Mouse (Mus musculus) hindbrain, embryonic 14.5 days (tissue): ENCODE data around the gene Selenom. TPM values are rescaled to one million over a fixed set of nuclear protein-coding genes. Genes with fewer than 3 reads are reported as not detected.
A peak's percentile ranks its signal among the peaks of the same experiment; 100 is the strongest.

ENCODE experiments used
- ATAC-seq: fragments of 200-750 bp; cut with Nextera tagmentation; 2 replicates; pipeline ENCODE4 v1.8.0; 2017; ENCODE audit warnings: moderate number of reproducible peaks, mild to moderate bottlenecking, moderate TSS enrichment, moderate library complexity; ENCODE audit not compliant: low FRiP score
- DNase-seq: peaks from one replicate; pipeline ENCODE4 v3.0.0-alpha.2; 2015; ENCODE audit warnings: low spot score
- H3K27ac ChIP-seq: fragments of 300-500 bp; sonication (generic); 2 replicates; pipeline ENCODE4 v1.5.1; 2014; ENCODE audit warnings: mild to moderate bottlenecking, moderate library complexity
- H3K27me3 ChIP-seq: fragments of 300-500 bp; sonication (generic); 2 replicates; pipeline ENCODE4 v1.6.1; 2014; ENCODE audit warnings: mild to moderate bottlenecking, low read length, mixed read lengths; ENCODE audit not compliant: control insufficient read depth, insufficient read depth
- H3K36me3 ChIP-seq: fragments of 300-500 bp; sonication (generic); replicated peaks from 2 replicates; pipeline ENCODE4 v1.6.1; 2014; ENCODE audit not compliant: control insufficient read depth, insufficient read depth
- H3K4me1 ChIP-seq: fragments of 300-500 bp; sonication (generic); replicated peaks from 2 replicates; pipeline ENCODE4 v1.6.1; 2014; ENCODE audit warnings: antibody characterized with exemption, low read length, mixed read lengths; ENCODE audit not compliant: control insufficient read depth, insufficient read depth
- H3K4me2 ChIP-seq: fragments of 300-500 bp; sonication (generic); replicated peaks from 2 replicates; pipeline ENCODE4 v1.6.1; 2014; ENCODE audit warnings: mild to moderate bottlenecking, moderate library complexity
- H3K4me3 ChIP-seq: fragments of 300-500 bp; sonication (generic); replicated peaks from 2 replicates; pipeline ENCODE4 v1.5.1; 2014; ENCODE audit warnings: mild to moderate bottlenecking, low read length
- H3K9ac ChIP-seq: fragments of 300-500 bp; sonication (generic); 2 replicates; pipeline ENCODE4 v1.6.1; 2014
- H3K9me3 ChIP-seq: fragments of 300-500 bp; sonication (generic); 2 replicates; pipeline ENCODE4 v1.6.1; 2016; ENCODE audit warnings: low read length; ENCODE audit not compliant: control insufficient read depth
- WGBS: fragments of 180-500 bp; shearing (Covaris S2); extraction: QIAGEN DNeasy Blood & Tissue Kit; methylation state at CpG from one replicate; pipeline ENCODE4 v1.1.7; 2014; 5-methylcytosine and 5-hydroxymethylcytosine counted together
- polyA plus RNA-seq: library from polyadenylated mRNA; unstranded; fragments of >200 nt; fragmentation: Nextera tagmentation; extraction: Ambion mirVana; gene quantifications from 2 replicates; pipeline ENCODE4 v1.2.1, GENCODE M21; 2014

Gene Selenom
- polyA plus RNA-seq = 105 and 122 TPM in 2 replicates

- peak within 1 kb of the TSS; percentile 82 for H3K4me2 ChIP-seq
- no peaks in the 10 kb centered on the region for H3K9me3 ChIP-seq
- DNase-seq (peak; percentile 89), ATAC-seq (peak; percentile 73)
- 0% methylated on average over 25 of the region's 26 CpGs for WGBS
- no peak within 1 kb of the TSS for H3K27ac ChIP-seq
- peaks cover 27% of the 10 kb centered on the region for H3K27me3 ChIP-seq
- H3K4me3 ChIP-seq = peak within 1 kb of the TSS; percentile 46
- H3K36me3 ChIP-seq = no peaks in the 10 kb centered on the region
- H3K4me1 ChIP-seq = peaks cover 24% of the 10 kb centered on the region
- H3K9ac ChIP-seq = peak within 1 kb of the TSS; percentile 61
Measured at GRCm38 (mm10) chr11:3514529-3515054, at the start of gene Selenom. Selenom (plus strand) TSS chr11:3514684.

- no peak overlapping the region for H3K4me2 ChIP-seq
- 32% methylated on average over 11 of the region's 11 CpGs for WGBS
- H3K27ac ChIP-seq = no peak overlapping the region
- no peaks in the 10 kb centered on the region for H3K36me3 ChIP-seq
- no peak for ATAC-seq
- H3K9ac ChIP-seq = no peak overlapping the region
- H3K9me3 ChIP-seq = no peaks in the 10 kb centered on the region
- no peak overlapping the region for H3K4me3 ChIP-seq
- H3K4me1 ChIP-seq = no peaks in the 10 kb centered on the region
- DNase-seq = no peak
- H3K27me3 ChIP-seq = no peaks in the 10 kb centered on the region
Measured at GRCm38 (mm10) chr11:3471448-3471850, 43.0 kb upstream of the Selenom start.

GRCm38 (mm10) chr11:3472484-3472883 is 42.0 kb upstream of the Selenom start:
- WGBS = 34% methylated on average over 1 of the region's 1 CpGs
- ATAC-seq = peak; percentile 80; the same call in 1 of the 2 replicates

GRCm38 (mm10) chr11:3474480-3475115 is 39.9 kb upstream of the Selenom start:
- Histone ChIP-seq H3K4me1 (no peaks in the 10 kb centered on the region), H3K27me3 (no peaks in the 10 kb centered on the region), H3K27ac (no peak overlapping the region), H3K4me3 (no peak overlapping the region), H3K9ac (no peak overlapping the region), H3K9me3 (no peaks in the 10 kb centered on the region), H3K36me3 (no peaks in the 10 kb centered on the region), H3K4me2 (no peak overlapping the region)
- 89% methylated on average over 7 of the region's 7 CpGs for WGBS
- ATAC-seq (no peak), DNase-seq (no peak)

More at GRCm38 (mm10) chr11:3472484-3472883, 42.0 kb upstream of the Selenom start:
- H3K9ac ChIP-seq = no peak overlapping the region
- no peaks in the 10 kb centered on the region for H3K27me3 ChIP-seq
- no peaks in the 10 kb centered on the region for H3K4me1 ChIP-seq
- no peak overlapping the region for H3K27ac ChIP-seq
- no peaks in the 10 kb centered on the region for H3K36me3 ChIP-seq
- no peaks in the 10 kb centered on the region for H3K9me3 ChIP-seq
- peak; percentile 91 for DNase-seq
- no peak overlapping the region for H3K4me2 ChIP-seq
- no peak overlapping the region for H3K4me3 ChIP-seq

- H3K9me3 ChIP-seq = no peaks in the 10 kb centered on the region
- no peak overlapping the region for H3K9ac ChIP-seq
- no peak for DNase-seq
- no peak for ATAC-seq
- H3K36me3 ChIP-seq = no peaks in the 10 kb centered on the region
- no peaks in the 10 kb centered on the region for H3K4me1 ChIP-seq
- H3K27ac ChIP-seq = no peak overlapping the region
- H3K27me3 ChIP-seq = no peaks in the 10 kb centered on the region
- no peak overlapping the region for H3K4me3 ChIP-seq
- H3K4me2 ChIP-seq = no peak overlapping the region
Measured at GRCm38 (mm10) chr11:3475489-3475888, 39.0 kb upstream of the Selenom start.

- H3K36me3 ChIP-seq = no peaks in the 10 kb centered on the region
- no peak overlapping the region for H3K9ac ChIP-seq
- ATAC-seq = peak; percentile 48; the same call in 1 of the 2 replicates
- H3K4me1 ChIP-seq = peaks cover 5% of the 10 kb centered on the region; the same call in 1 of the 2 replicates
- H3K9me3 ChIP-seq = no peaks in the 10 kb centered on the region
- no peak overlapping the region for H3K4me3 ChIP-seq
- no peaks in the 10 kb centered on the region for H3K27me3 ChIP-seq
- peak overlapping the region; percentile 26; the same call in 1 of the 2 replicates for H3K27ac ChIP-seq
- DNase-seq = no peak
- no peak overlapping the region for H3K4me2 ChIP-seq
- WGBS = 67% methylated on average over 11 of the region's 11 CpGs
Measured at GRCm38 (mm10) chr11:3483980-3484642, 30.4 kb upstream of the Selenom start.

- ATAC-seq (no peak), DNase-seq (no peak)
- H3K4me1 ChIP-seq = peaks cover 5% of the 10 kb centered on the region; the same call in 1 of the 2 replicates
- WGBS = 69% methylated on average over 7 of the region's 7 CpGs
- no peaks in the 10 kb centered on the region for H3K9me3 ChIP-seq
- no peak overlapping the region for H3K27ac ChIP-seq
- H3K36me3 ChIP-seq = no peaks in the 10 kb centered on the region
- no peak overlapping the region for H3K9ac ChIP-seq
- no peak overlapping the region for H3K4me3 ChIP-seq
- H3K4me2 ChIP-seq = no peak overlapping the region
- no peaks in the 10 kb centered on the region for H3K27me3 ChIP-seq
Measured at GRCm38 (mm10) chr11:3486349-3486748, 28.1 kb upstream of the Selenom start.

GRCm38 (mm10) chr11:3487952-3488570 is 26.4 kb upstream of the Selenom start, which contains the start of gene Pla2g3:
Pla2g3 (plus strand) TSS chr11:3488284.
- DNase-seq (no peak), ATAC-seq (no peak)
- H3K4me1 ChIP-seq = peaks cover 5% of the 10 kb centered on the region; the same call in 1 of the 2 replicates
- no peaks in the 10 kb centered on the region for H3K27me3 ChIP-seq
- H3K9me3 ChIP-seq = no peaks in the 10 kb centered on the region
- H3K4me3 ChIP-seq = no peak within 1 kb of the TSS
- no peaks in the 10 kb centered on the region for H3K36me3 ChIP-seq
- no peak within 1 kb of the TSS for H3K27ac ChIP-seq
- H3K9ac ChIP-seq = no peak within 1 kb of the TSS
- 30% methylated on average over 11 of the region's 11 CpGs for WGBS
- H3K4me2 ChIP-seq = no peak within 1 kb of the TSS

- no peak overlapping the region for H3K4me3 ChIP-seq
- no peak overlapping the region for H3K9ac ChIP-seq
Measured at GRCm38 (mm10) chr11:3489036-3489435, 25.4 kb upstream of the Selenom start.

More at GRCm38 (mm10) chr11:3489036-3489435, 25.4 kb upstream of the Selenom start:
- 91% methylated on average over 5 of the region's 5 CpGs for WGBS
- DNase-seq (no peak), ATAC-seq (no peak)
- Histone ChIP-seq H3K27me3 (no peaks in the 10 kb centered on the region), H3K27ac (no peak overlapping the region), H3K9me3 (no peaks in the 10 kb centered on the region), H3K4me1 (peaks cover 5% of the 10 kb centered on the region; the same call in 1 of the 2 replicates), H3K36me3 (no peaks in the 10 kb centered on the region), H3K4me2 (no peak overlapping the region)
